Mouse (Mus musculus): ENCODE measurements around the gene Ttc21a.

The Ttc21a gene

GRCm38 (mm10) chr9:119976704-119977556, 39.5 kb downstream of the Ttc21a start:
- in situ Hi-C loops (cut with MboI, MseI), result no loop called here

GRCm38 (mm10) chr9:119977557-119978060, 40.2 kb downstream of the Ttc21a start:
- in situ Hi-C loops (cut with MboI, MseI), result no loop called here

DNA sequence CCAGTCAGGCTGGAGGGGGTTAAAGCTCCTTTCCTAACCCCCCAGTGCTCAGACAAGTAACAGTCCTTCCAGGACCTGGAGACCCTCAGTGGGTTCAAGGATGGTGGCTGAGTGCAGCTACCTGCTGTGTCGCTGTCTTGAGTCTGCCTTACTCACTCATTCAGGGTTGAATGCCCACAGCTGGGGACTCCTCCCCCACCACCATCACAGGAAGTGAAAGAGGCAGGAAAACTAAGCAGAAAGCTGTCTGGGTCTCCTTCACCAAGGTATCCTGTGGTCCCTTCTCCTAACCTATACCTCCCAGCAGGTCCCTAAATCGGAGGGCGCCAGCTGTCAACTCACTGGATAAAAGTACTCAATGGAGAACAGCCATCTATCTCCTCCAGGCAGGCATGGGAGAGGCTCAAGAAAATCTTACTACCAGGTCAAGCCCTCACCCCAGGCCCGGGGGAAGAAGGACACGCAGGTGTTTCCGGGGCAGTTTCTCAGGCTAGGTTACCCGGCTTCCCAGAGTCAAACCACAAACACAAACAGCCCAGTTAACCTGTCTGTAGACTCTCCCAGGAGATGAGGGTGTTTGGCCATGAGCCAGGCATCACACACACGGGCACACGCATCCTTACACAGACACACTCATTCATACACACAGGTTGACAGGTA, 40.9 kb downstream of the Ttc21a start:
- in situ Hi-C loops (cut with MboI, MseI), result no loop called here

- in situ Hi-C loops (cut with MboI, MseI), result no loop called here
These were observed 41.5 kb downstream of the Ttc21a start for GRCm38 (mm10) chr9:119978811-119979441.

- in situ Hi-C loops (cut with MboI, MseI), result no loop called here
These were observed 42.3 kb downstream of the Ttc21a start for GRCm38 (mm10) chr9:119979749-119980148.

GRCm38 (mm10) chr9:119980770-119981182, 43.4 kb downstream of the Ttc21a start:
- in situ Hi-C loops (cut with MboI, MseI), result no loop called here

DNA sequence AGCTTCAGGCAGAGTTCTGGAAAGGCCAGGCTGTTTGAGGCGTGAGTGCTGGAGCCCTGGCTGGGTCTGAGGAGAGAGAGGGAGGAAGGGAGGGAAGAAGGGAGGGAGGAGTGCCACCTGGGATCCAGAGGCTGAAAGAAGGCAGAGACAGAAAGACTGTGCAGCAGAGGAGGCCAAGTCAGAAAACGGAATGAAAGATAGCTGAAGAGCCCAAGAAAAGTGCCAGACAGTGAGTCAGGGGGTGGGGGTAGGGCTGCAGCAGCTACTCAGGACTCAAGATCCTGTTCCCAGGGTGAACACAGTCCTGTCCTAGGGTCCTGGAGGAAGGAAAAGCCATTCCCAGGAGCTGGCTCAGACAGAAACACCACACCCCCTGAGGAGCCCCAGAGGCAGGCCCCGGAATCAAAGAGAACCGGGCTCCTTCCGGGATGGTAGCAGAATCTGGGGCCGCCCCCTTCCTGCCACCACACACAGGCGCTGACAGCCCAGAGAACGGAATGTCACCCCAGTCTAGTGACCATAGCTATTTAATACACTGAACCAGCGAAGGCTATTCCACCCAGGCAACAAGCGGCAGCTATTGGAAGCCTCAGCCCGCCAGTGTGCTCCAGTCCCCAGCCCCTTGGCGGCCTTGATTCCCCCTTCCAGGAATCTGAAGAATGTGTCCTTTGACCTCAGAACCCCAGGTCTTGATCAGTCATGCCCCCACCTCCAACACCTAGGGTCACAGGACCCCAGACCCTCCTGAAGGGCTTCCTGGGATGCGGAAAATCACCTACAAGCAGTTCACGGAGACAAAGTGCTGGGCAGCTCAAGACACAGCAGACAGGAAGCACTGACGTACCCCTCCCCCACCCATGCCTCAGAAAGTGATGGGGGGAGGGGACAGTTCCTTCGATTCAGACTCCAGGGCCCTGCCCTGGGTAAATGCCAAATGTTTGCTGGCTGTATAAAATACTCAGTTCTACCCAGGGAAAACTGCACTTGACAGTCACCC, 44.1 kb downstream of the Ttc21a start:
- in situ Hi-C loops (cut with MboI, MseI), result no loop called here

DNA sequence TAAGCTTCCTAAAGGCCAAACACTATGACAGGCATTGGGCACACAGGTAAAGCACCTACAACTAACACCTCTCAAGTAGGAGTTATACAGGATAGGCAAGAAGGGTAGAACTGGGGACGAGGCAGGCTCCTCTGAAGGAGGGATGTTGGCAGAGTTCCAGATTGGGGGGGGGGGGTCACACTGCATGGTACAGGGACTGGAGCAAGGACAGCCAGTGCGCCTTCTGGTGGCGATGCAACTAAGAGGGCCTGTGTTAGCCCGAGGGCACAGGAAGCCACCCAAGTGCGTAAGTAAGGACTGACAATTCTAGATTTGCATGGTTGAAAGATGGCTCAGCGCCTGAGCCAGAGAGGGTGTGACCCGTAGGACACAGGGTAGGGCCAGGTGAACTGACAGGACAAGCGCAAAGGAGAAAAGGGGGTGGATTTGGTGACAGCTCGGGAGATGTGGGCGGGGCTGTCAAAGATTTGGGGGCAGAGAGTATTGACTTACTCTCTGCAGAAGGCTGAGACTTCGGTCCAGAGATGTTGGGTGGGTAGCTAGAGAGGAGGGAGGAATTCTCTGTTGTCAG, 44.9 kb downstream of the Ttc21a start:
- in situ Hi-C loops (cut with MboI, MseI), result no loop called here

GRCm38 (mm10) chr9:119982956-119983551, 45.6 kb downstream of the Ttc21a start:
- in situ Hi-C loops (cut with MboI, MseI), result no loop called here

GRCm38 (mm10) chr9:119983585-119984535, 46.5 kb downstream of the Ttc21a start:
- in situ Hi-C loops (cut with MboI, MseI), result no loop called here

- in situ Hi-C loops (cut with MboI, MseI), result no loop called here
These were observed 47.2 kb downstream of the Ttc21a start, which contains the start of gene Csrnp1 for GRCm38 (mm10) chr9:119984536-119985011. Csrnp1 (minus strand) TSS chr9:119984658.

DNA sequence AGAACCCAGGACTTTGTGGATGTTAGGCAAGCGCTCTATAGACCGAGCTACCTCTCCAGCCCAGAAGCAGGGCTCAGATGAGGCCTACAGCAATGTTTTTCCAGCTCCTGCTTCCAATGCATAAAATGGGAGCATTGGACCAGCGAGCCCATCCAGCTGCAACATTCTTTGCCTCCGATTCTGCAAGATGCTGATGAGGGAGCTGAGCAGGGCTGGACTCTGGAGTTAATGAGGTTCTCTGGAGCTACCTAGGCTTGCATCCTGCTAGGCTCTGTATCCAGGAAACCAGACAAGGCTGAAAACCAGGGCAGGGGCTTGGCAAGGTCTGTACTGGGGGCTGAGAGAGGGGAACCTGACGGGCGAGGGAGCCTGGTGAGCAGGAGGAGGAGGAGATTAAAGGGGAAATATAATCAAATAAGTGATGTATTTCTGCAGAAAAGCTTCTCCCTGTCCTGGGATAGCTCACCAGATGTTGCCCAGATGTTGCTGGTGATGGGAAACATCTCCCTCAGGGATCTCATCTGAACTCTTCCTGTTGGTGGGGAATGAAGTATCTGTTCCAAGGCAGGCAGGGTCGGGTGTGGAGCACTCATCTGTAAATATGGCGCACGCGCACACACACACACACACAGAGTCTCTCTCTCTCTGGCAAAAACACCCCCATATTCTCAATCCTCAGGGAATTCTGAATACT, 48.6 kb downstream of the Ttc21a start:
- in situ Hi-C loops (cut with MboI, MseI), result no loop called here

GRCm38 (mm10) chr9:119988304-119988703, 50.9 kb downstream of the Ttc21a start:
- in situ Hi-C loops (cut with MboI, MseI), result no loop called here

GRCm38 (mm10) chr9:119991310-119991709, 53.9 kb downstream of the Ttc21a start:
- in situ Hi-C loops (cut with MboI, MseI), result no loop called here

- in situ Hi-C loops (cut with MboI, MseI), result no loop called here
These were observed 55.9 kb downstream of the Ttc21a start for GRCm38 (mm10) chr9:119993092-119993844.

DNA sequence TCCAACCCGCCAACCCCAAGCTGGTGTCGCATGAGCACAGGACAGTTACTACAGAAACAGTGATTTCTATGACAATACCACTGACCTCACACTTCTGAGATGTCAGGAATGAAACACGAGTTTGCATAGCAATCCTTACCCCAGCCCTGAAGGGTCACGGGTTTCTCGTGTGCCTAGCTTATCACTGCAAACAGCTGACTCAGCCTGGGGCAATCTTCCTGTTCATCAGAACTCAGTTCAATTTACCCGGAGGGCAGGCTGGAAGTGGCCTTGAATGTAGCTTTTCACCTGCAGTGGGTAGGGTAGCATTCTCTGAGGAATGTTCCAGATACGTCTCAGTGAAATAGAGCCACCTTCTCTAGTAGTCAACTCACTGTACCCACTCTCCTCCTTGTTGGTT, 56.8 kb downstream of the Ttc21a start:
- in situ Hi-C loops (cut with MboI, MseI), result no loop called here

DNA sequence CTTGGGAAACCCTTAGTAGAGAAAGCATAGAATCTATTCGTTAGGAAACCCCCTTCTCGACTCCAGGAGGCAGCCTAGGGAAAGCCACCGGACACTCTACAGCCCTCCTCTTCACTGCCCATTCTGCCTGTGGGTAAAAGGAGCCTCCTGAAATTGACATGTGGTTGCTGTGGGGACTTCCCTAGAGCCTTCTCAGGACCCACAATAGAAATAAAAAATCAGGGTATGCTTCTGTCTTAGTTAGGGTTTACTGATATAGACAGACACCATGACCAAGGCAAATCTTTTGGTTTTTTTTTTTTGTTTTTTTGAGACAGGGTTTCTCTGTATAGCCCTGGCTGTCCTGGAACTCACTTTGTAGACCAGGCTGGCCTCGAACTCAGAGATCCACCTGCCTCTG, 58.7 kb downstream of the Ttc21a start:
- in situ Hi-C loops (cut with MboI, MseI), result no loop called here

DNA sequence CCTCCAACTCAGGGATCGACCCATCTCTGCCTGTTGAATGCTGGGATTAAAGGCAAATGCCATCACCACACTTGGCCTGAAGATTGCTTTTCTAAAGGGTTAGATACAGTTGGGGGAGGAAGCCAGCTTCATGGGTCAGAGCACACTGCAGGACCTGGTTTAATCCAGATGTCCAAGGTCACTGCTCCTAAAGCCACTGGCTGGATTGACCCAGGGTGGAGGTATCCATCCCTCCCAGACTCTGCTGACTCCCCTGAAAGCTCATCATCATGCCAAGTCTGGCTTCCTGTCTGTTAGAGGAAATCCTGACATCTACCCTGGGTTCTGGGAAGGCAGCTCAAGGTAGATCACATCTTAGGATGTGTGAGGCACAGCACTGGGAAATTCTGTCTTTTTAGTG, 61.4 kb downstream of the Ttc21a start:
- in situ Hi-C loops (cut with MboI, MseI), result no loop called here

All from T-helper 1 cell (primary cell).